Mouse (Mus musculus): ENCODE measurements around the gene Pitpnm3. TPM values are rescaled to one million over a fixed set of nuclear protein-coding genes. Genes with fewer than 3 reads are reported as not detected.
A peak's percentile ranks its signal among the peaks of the same experiment; 100 is the strongest.

The Pitpnm3 gene
- polyA plus RNA-seq, 1 experiment, result 69.5 TPM

DNA sequence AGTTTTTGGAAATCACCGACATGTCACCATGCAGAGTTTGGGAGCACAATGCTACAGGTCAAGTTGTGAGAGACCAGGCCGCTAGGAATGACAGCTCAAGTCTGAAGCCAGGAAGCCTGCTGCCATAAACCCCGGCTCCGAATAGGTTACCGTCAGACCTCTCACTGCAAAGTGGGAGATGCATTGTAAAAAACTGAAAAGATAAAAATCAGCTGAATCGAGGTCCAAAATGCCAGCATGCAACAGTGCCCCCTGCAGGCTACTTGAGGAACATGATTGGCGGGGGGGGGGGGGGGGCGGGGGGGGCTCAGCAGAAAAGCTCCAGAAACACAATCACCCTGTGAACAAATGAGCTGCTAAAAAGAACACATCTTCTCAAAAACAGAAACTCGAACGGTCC is 112.0 kb downstream of the Pitpnm3 start:
- H3K4me1 ChIP-seq (ENCODE audit: control insufficient read depth, insufficient read depth, low read length), result no peaks in the 10 kb centered on the region
- H3K27ac ChIP-seq (ENCODE audit: insufficient read depth, low read length), result no peak overlapping the region
- peak; percentile 56 for TF ChIP-seq CTCF (IDR thresholded peaks at IDR 0.05; ENCODE audit: extremely low read depth, insufficient read depth, low read length)
- TF ChIP-seq POLR2A (IDR thresholded peaks at IDR 0.05; ENCODE audit: extremely low read depth, insufficient read depth, low read length), result no peak
- H3K4me3 ChIP-seq (ENCODE audit: insufficient read depth, low read length), result no peak overlapping the region

DNA sequence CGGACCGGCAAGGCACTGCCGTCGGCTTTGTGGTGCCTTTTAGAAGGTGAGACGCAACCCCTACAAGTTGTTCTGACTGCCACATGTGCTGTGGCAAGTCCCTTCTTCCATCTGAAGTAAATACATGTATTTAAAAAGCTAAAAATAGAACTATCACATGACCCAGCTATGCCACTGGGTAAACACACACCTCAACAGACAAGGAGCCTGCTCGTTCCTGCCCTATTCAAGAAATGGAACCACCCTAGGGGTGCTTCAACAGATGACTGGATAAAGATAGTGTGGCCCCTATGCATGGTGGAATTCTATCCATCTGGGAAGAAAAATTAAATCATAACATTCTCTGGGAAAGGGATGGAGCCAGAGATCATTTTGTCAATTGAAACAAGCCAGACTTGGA is 112.8 kb downstream of the Pitpnm3 start:
- TF ChIP-seq POLR2A (IDR thresholded peaks at IDR 0.05; ENCODE audit: extremely low read depth, insufficient read depth, low read length) (no peak), CTCF (IDR thresholded peaks at IDR 0.05; ENCODE audit: extremely low read depth, insufficient read depth, low read length) (no peak)
- H3K4me1 ChIP-seq (ENCODE audit: control insufficient read depth, insufficient read depth, low read length), result no peaks in the 10 kb centered on the region
- no peak overlapping the region for H3K27ac ChIP-seq (ENCODE audit: insufficient read depth, low read length)
- H3K4me3 ChIP-seq (ENCODE audit: insufficient read depth, low read length), result no peak overlapping the region

DNA sequence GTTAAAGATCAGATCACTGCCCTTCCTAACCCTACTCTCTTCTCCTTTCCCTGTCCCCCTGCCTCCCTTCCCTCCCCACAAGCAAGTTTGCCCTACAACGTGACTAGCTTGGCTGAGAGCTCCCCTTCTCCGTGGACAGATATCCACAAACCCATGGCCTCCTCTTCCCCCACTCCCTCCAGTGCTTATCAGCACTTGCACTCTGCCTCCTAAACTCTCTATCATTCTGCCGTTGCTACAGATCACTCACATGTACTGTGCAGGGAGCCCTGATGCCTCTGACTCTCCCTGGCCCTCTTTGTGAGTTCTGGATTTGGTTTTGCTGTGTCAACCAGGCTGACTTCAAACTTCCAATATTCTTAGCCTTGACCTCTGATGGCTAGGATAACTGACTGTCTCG is 114.6 kb downstream of the Pitpnm3 start:
- no peak overlapping the region for H3K27ac ChIP-seq (ENCODE audit: insufficient read depth, low read length)
- H3K4me3 ChIP-seq (ENCODE audit: insufficient read depth, low read length), result no peak overlapping the region
- peaks cover 2% of the 10 kb centered on the region; the same call in 1 of the 2 replicates for H3K4me1 ChIP-seq (ENCODE audit: control insufficient read depth, insufficient read depth, low read length)
- no peak for TF ChIP-seq POLR2A (IDR thresholded peaks at IDR 0.05; ENCODE audit: extremely low read depth, insufficient read depth, low read length)
- no peak for TF ChIP-seq CTCF (IDR thresholded peaks at IDR 0.05; ENCODE audit: extremely low read depth, insufficient read depth, low read length)

GRCm38 (mm10) chr11:72017253-72017601 is 118.4 kb downstream of the Pitpnm3 start:
- Histone ChIP-seq H3K27ac (ENCODE audit: insufficient read depth, low read length) (no peak overlapping the region), H3K4me1 (ENCODE audit: control insufficient read depth, insufficient read depth, low read length) (peaks cover 2% of the 10 kb centered on the region; the same call in 1 of the 2 replicates), H3K4me3 (ENCODE audit: insufficient read depth, low read length) (no peak overlapping the region)
- TF ChIP-seq POLR2A (IDR thresholded peaks at IDR 0.05; ENCODE audit: extremely low read depth, insufficient read depth, low read length), result no peak
- TF ChIP-seq CTCF (IDR thresholded peaks at IDR 0.05; ENCODE audit: extremely low read depth, insufficient read depth, low read length), result no peak

- Histone ChIP-seq H3K4me1 (ENCODE audit: control insufficient read depth, insufficient read depth, low read length) (peaks cover 2% of the 10 kb centered on the region; the same call in 1 of the 2 replicates), H3K4me3 (ENCODE audit: insufficient read depth, low read length) (no peak overlapping the region), H3K27ac (ENCODE audit: insufficient read depth, low read length) (no peak overlapping the region)
- no peak for TF ChIP-seq POLR2A (IDR thresholded peaks at IDR 0.05; ENCODE audit: extremely low read depth, insufficient read depth, low read length)
- TF ChIP-seq CTCF (IDR thresholded peaks at IDR 0.05; ENCODE audit: extremely low read depth, insufficient read depth, low read length), result no peak
Measured at GRCm38 (mm10) chr11:72016518-72017252, 118.9 kb downstream of the Pitpnm3 start.

DNA sequence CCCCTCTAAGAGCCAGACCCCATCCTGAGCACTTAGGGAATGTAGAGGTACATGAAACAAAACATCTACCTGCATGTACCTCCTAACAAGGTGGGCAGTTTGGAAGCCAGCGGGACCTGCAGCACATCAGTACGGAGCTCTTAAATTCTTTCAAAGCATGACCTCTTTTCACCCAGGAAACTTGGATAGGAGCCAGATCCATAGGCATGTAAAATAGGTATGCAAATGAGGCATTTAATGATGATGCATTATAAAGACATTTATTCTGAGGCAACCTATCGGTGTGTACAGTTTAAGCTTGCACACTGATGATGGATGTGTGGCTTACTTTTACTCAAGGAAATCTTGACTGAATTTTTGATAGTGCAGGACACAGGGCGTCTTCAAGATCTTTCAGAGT is 120.9 kb downstream of the Pitpnm3 start:
- TF ChIP-seq POLR2A (IDR thresholded peaks at IDR 0.05; ENCODE audit: extremely low read depth, insufficient read depth, low read length), result no peak
- TF ChIP-seq CTCF (IDR thresholded peaks at IDR 0.05; ENCODE audit: extremely low read depth, insufficient read depth, low read length), result no peak
- Histone ChIP-seq H3K4me3 (ENCODE audit: insufficient read depth, low read length) (no peak overlapping the region), H3K4me1 (ENCODE audit: control insufficient read depth, insufficient read depth, low read length) (peaks cover 5% of the 10 kb centered on the region), H3K27ac (ENCODE audit: insufficient read depth, low read length) (no peak overlapping the region)

DNA sequence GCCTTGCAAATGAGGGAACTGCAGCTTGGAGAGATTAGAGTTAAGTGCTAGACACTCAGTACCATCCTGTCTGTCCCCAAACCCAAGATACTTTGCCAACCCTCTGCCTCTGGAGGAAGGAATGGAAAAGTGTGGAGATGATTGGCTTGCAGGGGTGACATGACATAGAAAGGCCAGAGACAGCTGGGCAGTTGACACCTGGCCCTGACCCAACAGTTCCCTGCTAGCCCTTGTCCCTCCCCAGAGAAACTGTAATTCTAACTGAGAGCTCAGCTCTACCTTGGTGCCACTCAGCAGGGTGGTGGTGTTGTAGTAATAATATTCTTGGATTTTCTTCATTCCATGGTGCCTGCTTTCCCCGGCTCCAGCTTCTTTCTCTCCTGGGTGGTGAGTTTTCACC is 123.6 kb downstream of the Pitpnm3 start:
- Histone ChIP-seq H3K4me1 (ENCODE audit: control insufficient read depth, insufficient read depth, low read length) (peaks cover 3% of the 10 kb centered on the region; the same call in 1 of the 2 replicates), H3K27ac (ENCODE audit: insufficient read depth, low read length) (no peak overlapping the region), H3K4me3 (ENCODE audit: insufficient read depth, low read length) (no peak overlapping the region)
- no peak for TF ChIP-seq CTCF (IDR thresholded peaks at IDR 0.05; ENCODE audit: extremely low read depth, insufficient read depth, low read length)
- no peak for TF ChIP-seq POLR2A (IDR thresholded peaks at IDR 0.05; ENCODE audit: extremely low read depth, insufficient read depth, low read length)

GRCm38 (mm10) chr11:72010940-72011722 is 124.4 kb downstream of the Pitpnm3 start:
- H3K4me1 ChIP-seq (ENCODE audit: control insufficient read depth, insufficient read depth, low read length), result peaks cover 3% of the 10 kb centered on the region; the same call in 1 of the 2 replicates
- H3K4me3 ChIP-seq (ENCODE audit: insufficient read depth, low read length), result no peak overlapping the region
- H3K27ac ChIP-seq (ENCODE audit: insufficient read depth, low read length), result no peak overlapping the region
- TF ChIP-seq CTCF (IDR thresholded peaks at IDR 0.05; ENCODE audit: extremely low read depth, insufficient read depth, low read length) (no peak), POLR2A (IDR thresholded peaks at IDR 0.05; ENCODE audit: extremely low read depth, insufficient read depth, low read length) (no peak)

GRCm38 (mm10) chr11:72010367-72010766 is 125.2 kb downstream of the Pitpnm3 start:
- H3K4me1 ChIP-seq (ENCODE audit: control insufficient read depth, insufficient read depth, low read length), result peaks cover 3% of the 10 kb centered on the region; the same call in 1 of the 2 replicates
- TF ChIP-seq CTCF (IDR thresholded peaks at IDR 0.05; ENCODE audit: extremely low read depth, insufficient read depth, low read length), result no peak
- H3K4me3 ChIP-seq (ENCODE audit: insufficient read depth, low read length), result no peak overlapping the region
- no peak overlapping the region for H3K27ac ChIP-seq (ENCODE audit: insufficient read depth, low read length)

GRCm38 (mm10) chr11:72005547-72005946 is 130.0 kb downstream of the Pitpnm3 start:
- H3K27ac ChIP-seq (ENCODE audit: insufficient read depth, low read length), result no peak overlapping the region
- H3K4me1 ChIP-seq (ENCODE audit: control insufficient read depth, insufficient read depth, low read length), result no peaks in the 10 kb centered on the region
- TF ChIP-seq POLR2A (IDR thresholded peaks at IDR 0.05; ENCODE audit: extremely low read depth, insufficient read depth, low read length), result no peak
- no peak for TF ChIP-seq CTCF (IDR thresholded peaks at IDR 0.05; ENCODE audit: extremely low read depth, insufficient read depth, low read length)
- no peak overlapping the region for H3K4me3 ChIP-seq (ENCODE audit: insufficient read depth, low read length)
